Mouse (Mus musculus): ENCODE measurements at regions not wholly inside any gene's neighbourhood (a gene's known extent, or its start where the extent isn't known, plus 50 kb on each side); places are given as distances from the start of the nearest gene placed in this dataset.

DNA sequence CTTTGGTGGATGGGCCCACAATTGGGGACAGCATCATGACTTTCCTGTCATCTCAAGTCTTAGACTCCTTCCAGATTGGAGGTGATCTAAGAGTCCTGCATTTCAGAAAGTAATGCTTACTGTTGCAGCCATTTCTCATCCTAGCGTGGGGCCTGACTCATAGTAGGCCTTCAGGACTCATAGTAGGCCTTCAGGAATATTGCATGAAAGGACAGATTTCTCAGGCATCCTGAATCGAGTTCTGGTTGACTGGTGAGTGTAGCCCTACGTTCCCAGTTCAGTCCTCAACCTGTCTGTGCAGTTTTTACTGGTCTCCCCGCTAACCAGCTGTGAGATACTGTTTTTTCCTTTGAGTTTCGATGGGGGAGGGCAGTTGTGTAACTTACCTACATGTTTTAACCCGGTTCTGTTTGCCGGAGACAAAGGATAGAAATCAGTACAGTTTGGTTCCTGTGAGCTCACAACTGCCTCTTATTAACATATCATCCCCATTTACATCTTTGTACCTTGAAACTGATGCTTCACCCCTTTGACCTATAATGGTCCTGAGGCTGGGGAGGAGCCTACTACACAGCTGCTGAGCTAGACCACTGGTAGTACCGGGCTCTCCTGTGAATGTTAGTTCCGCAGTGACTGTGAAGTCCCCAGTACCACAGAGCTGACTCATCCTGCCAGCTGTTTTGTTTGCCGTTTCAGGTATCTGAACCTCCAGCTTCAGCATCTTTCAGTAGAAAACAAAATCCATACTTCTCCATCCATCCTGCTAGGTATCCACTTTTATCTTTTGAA is 1222.2 kb upstream of the A1bg start:
- no peak for TF ChIP-seq CTCF (IDR thresholded peaks at IDR 0.05; ENCODE audit: low read depth, low read length)
- TF ChIP-seq POLR2A (IDR thresholded peaks at IDR 0.05; ENCODE audit: insufficient read depth, low read length), result no peak
- no peak for TF ChIP-seq EP300 (IDR thresholded peaks at IDR 0.05; ENCODE audit: insufficient read depth, low read depth, low read length)
